Mouse (Mus musculus) thymus, postnatal 36 days (tissue): ENCODE measurements at regions not wholly inside any gene's neighbourhood (a gene's known extent, or its start where the extent isn't known, plus 50 kb on each side); places are given as distances from the start of the nearest gene placed in this dataset.

Experiments used
- DNase-seq, 2 experiments: peaks; one replicate each; pipeline ENCODE4 v3.0.0; 2022; ENCODE audit warnings: mixed read lengths in 2 of 2

- no peak for DNase-seq
Measured at GRCm38 (mm10) chr13:71653212-71653938, 310.1 kb downstream of the Irx1 start.

- DNase-seq: no peak
Measured at GRCm38 (mm10) chr13:71649876-71650275, 313.6 kb downstream of the Irx1 start.

- no peak for DNase-seq
Measured at GRCm38 (mm10) chr13:71649031-71649430, 314.5 kb downstream of the Irx1 start.

GRCm38 (mm10) chr13:71631447-71631846 lies 332.1 kb downstream of the Irx1 start:
- no peak for DNase-seq

GRCm38 (mm10) chr13:71617198-71617597 lies 346.3 kb downstream of the Irx1 start:
- no peak for DNase-seq

- DNase-seq: no peak
Measured at GRCm38 (mm10) chr13:71612393-71613179, 350.9 kb downstream of the Irx1 start.

- no peak for DNase-seq
Measured at GRCm38 (mm10) chr13:71582486-71582885, 381.0 kb downstream of the Irx1 start.

- DNase-seq: no peak
Measured at GRCm38 (mm10) chr13:71565895-71566294, 397.6 kb downstream of the Irx1 start.

- no peak for DNase-seq
Measured at GRCm38 (mm10) chr13:71565388-71565787, 398.1 kb downstream of the Irx1 start.

- DNase-seq: no peak
Measured at GRCm38 (mm10) chr13:71558477-71559215, 404.9 kb downstream of the Irx1 start.

GRCm38 (mm10) chr13:71555471-71555870 lies 408.1 kb downstream of the Irx1 start:
- DNase-seq: no peak

GRCm38 (mm10) chr13:71550109-71550508 lies 413.4 kb downstream of the Irx1 start:
- no peak for DNase-seq

- DNase-seq: no peak
Measured at GRCm38 (mm10) chr13:71549206-71549831, 414.2 kb downstream of the Irx1 start.

GRCm38 (mm10) chr13:71538226-71538625 lies 425.3 kb downstream of the Irx1 start:
- no peak for DNase-seq

GRCm38 (mm10) chr13:71532796-71533351 lies 430.6 kb downstream of the Irx1 start:
- no peak for DNase-seq

GRCm38 (mm10) chr13:71529397-71530122 lies 434.0 kb downstream of the Irx1 start:
- DNase-seq: no peak

GRCm38 (mm10) chr13:71517776-71518175 lies 445.7 kb downstream of the Irx1 start:
- no peak for DNase-seq

- no peak for DNase-seq
Measured at GRCm38 (mm10) chr13:71513204-71513603, 450.3 kb downstream of the Irx1 start.

GRCm38 (mm10) chr13:71507956-71508401 lies 455.5 kb downstream of the Irx1 start:
- no peak for DNase-seq

- no peak for DNase-seq
Measured at GRCm38 (mm10) chr13:71507421-71507931, 456.0 kb downstream of the Irx1 start.

GRCm38 (mm10) chr13:71506777-71507176 lies 456.7 kb downstream of the Irx1 start:
- DNase-seq: no peak

GRCm38 (mm10) chr13:71489773-71490172 lies 473.8 kb downstream of the Irx1 start:
- DNase-seq: no peak
